Mouse (Mus musculus) hindbrain, embryonic 11.5 days (tissue): Measurements from ENCODE around the gene Actr5. TPM values are rescaled to one million over a fixed set of nuclear protein-coding genes. Genes with fewer than 3 reads are reported as not detected.
A peak's percentile ranks its signal among the peaks of the same experiment; 100 is the strongest.

ENCODE experiments used
- ATAC-seq: fragments of 200-750 bp; cut with Nextera tagmentation; 2 replicates; pipeline ENCODE4 v1.8.0; 2017; ENCODE audit warnings: mild to moderate bottlenecking, moderate TSS enrichment, moderate library complexity; ENCODE audit not compliant: low FRiP score
- DNase-seq: peaks from one replicate; pipeline ENCODE4 v3.0.0-alpha.2; 2015; ENCODE audit warnings: low spot score
- H3K27ac ChIP-seq: fragments of 300-500 bp; sonication (generic); 2 replicates; pipeline ENCODE4 v1.5.1; 2014; ENCODE audit warnings: mild to moderate bottlenecking, low read depth, low read length
- H3K27me3 ChIP-seq: fragments of 300-500 bp; sonication (generic); 2 replicates; pipeline ENCODE4 v1.6.1; 2014; ENCODE audit warnings: mild to moderate bottlenecking, low read length, moderate library complexity, mixed read lengths; ENCODE audit not compliant: control insufficient read depth, insufficient read depth
- H3K36me3 ChIP-seq: fragments of 300-500 bp; sonication (generic); 2 replicates; pipeline ENCODE4 v1.6.1; 2014; ENCODE audit warnings: mild to moderate bottlenecking, low read length, moderate library complexity, mixed read lengths; ENCODE audit not compliant: control insufficient read depth, insufficient read depth
- H3K4me1 ChIP-seq: fragments of 300-500 bp; sonication (generic); replicated peaks from 2 replicates; pipeline ENCODE4 v1.6.1; 2014; ENCODE audit warnings: low read length, mixed read lengths; ENCODE audit not compliant: control insufficient read depth, insufficient read depth
- H3K4me2 ChIP-seq: fragments of 300-500 bp; sonication (generic); replicated peaks from 2 replicates; pipeline ENCODE4 v1.6.1; 2014; ENCODE audit warnings: mild to moderate bottlenecking, low read depth, low read length
- H3K4me3 ChIP-seq: fragments of 300-500 bp; sonication (generic); 2 replicates; pipeline ENCODE4 v1.5.1; 2014; ENCODE audit warnings: low read depth, low read length
- H3K9ac ChIP-seq: fragments of 300-500 bp; sonication (generic); 2 replicates; pipeline ENCODE4 v1.6.1; 2014; ENCODE audit warnings: low read depth, low read length
- H3K9me3 ChIP-seq: fragments of 300-500 bp; sonication (generic); 2 replicates; pipeline ENCODE4 v1.6.1; 2016; ENCODE audit warnings: low read length; ENCODE audit not compliant: control insufficient read depth
- WGBS: fragments of 180-500 bp; shearing (Covaris S2); extraction: QIAGEN DNeasy Blood & Tissue Kit; methylation state at CpG from one replicate; pipeline ENCODE4 v1.1.7; 2014; 5-methylcytosine and 5-hydroxymethylcytosine counted together
- polyA plus RNA-seq: library from polyadenylated mRNA; unstranded; fragments of >200 nt; fragmentation: Nextera tagmentation; extraction: Ambion mirVana; gene quantifications from 2 replicates; pipeline ENCODE4 v1.2.1, GENCODE M21; 2014

Gene Actr5
- polyA plus RNA-seq, 1 experiment from 2014 or later: 13.7 TPM

- DNase-seq (peak; percentile 30), ATAC-seq (peak; percentile 5; the same call in 1 of the 2 replicates)
- no peak overlapping the region for H3K4me3 ChIP-seq
- H3K36me3 ChIP-seq: no peaks in the 10 kb centered on the region
- peaks cover 12% of the 10 kb centered on the region for H3K27me3 ChIP-seq
- 33% methylated on average over 13 of the region's 13 CpGs for WGBS
- H3K9me3 ChIP-seq: no peaks in the 10 kb centered on the region
- H3K4me2 ChIP-seq: no peak overlapping the region
- no peak overlapping the region for H3K27ac ChIP-seq
- H3K9ac ChIP-seq: no peak overlapping the region
- H3K4me1 ChIP-seq: peaks cover 8% of the 10 kb centered on the region
Observed at GRCm38 (mm10) chr2:158666071-158666800, 41.5 kb downstream of the Actr5 start.

- H3K27me3 ChIP-seq: peaks cover 12% of the 10 kb centered on the region
- DNase-seq (peak; percentile 75), ATAC-seq (peak; percentile 88)
- H3K9me3 ChIP-seq: no peaks in the 10 kb centered on the region
- H3K4me3 ChIP-seq: peak overlapping the region; percentile 43
- no peak overlapping the region for H3K27ac ChIP-seq
- H3K9ac ChIP-seq: peak overlapping the region; percentile 52
- H3K4me1 ChIP-seq: peaks cover 8% of the 10 kb centered on the region
- no peaks in the 10 kb centered on the region for H3K36me3 ChIP-seq
- WGBS: under 1% methylated on average over 46 of the region's 47 CpGs
- H3K4me2 ChIP-seq: peak overlapping the region; percentile 99
Observed at GRCm38 (mm10) chr2:158667022-158667670, 42.5 kb downstream of the Actr5 start.

DNA sequence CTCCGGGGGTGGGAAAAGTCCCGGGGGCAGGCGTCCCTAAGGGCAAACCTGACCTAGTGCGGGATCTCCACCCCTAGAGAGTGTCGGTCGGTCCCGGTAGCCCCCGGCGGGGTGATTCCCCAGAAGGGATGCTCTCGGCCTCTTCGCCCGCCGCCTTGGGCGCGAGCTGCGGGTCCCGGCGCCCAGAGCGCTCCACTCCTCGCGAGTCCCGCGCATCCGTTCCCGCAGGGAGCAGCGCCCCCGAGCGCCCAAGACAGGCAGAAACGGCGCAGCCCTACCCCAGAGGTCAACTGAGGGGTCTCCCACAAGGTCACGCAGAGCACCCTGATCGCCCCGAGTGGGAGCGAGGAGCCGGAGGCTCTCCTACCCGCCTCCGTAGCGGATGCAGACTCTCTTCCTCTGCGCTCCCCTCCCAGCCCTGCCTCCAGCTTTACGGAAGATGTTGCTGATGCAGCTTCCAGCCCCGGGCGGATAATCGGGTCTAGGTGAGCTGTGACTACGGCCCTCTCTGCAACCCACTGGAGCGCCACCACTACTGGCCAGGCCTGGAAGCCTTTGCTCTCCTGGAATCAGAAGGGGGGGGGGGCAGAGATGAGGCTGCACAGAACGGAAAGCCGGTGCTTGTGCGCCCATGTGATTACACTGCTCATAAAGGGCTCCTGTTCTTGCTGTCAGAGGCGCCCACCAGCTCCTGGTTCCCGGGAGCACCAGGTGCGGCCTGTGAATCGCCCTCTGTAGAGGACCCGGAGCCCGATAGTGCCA is 43.2 kb downstream of the Actr5 start:
- DNase-seq (peak; percentile 71), ATAC-seq (peak; percentile 50)
- H3K4me3 ChIP-seq: peak overlapping the region; percentile 43
- peak overlapping the region; percentile 14; the same call in 1 of the 2 replicates for H3K27ac ChIP-seq
- no peaks in the 10 kb centered on the region for H3K9me3 ChIP-seq
- no peaks in the 10 kb centered on the region for H3K36me3 ChIP-seq
- WGBS: under 1% methylated on average over 53 of the region's 54 CpGs
- peak overlapping the region; percentile 99 for H3K4me2 ChIP-seq
- peak overlapping the region; percentile 52 for H3K9ac ChIP-seq
- H3K4me1 ChIP-seq: peaks cover 8% of the 10 kb centered on the region
- peaks cover 12% of the 10 kb centered on the region for H3K27me3 ChIP-seq

DNA sequence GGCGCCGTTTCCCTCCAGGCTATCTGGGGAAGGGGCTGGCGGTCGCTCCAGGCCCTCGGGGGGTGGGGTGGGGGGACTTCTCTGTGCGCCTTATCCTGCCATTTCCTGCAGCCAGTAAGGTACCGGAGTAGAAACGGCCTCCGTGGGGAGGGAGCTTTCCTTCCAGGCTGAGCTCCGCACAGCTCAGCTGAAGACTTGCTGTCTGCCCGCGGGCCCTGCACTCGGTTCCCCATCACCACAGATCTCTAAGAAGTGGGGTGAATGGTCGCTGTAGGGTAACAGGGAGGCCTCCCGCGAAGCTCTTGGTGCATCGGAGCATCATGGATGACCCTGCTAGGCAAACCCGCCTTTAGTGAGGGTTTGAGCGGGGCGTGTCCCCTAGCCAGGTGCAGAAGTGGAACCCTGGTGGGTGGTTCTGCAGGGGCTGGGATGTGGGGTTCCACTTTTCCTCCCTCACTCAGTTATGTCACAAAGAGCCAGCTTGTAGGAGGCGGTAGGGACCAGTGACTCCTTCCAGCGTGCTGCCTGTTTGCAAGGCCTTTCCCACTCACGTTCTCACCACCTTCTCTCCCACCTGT is 43.8 kb downstream of the Actr5 start:
- WGBS: 7% methylated on average over 23 of the region's 23 CpGs
- DNase-seq: no peak
- 0 out of 2 replicates have a peak, but pooled peaks have one; percentile 3 for ATAC-seq
- peak overlapping the region; percentile 43 for H3K4me3 ChIP-seq
- H3K27me3 ChIP-seq: peaks cover 12% of the 10 kb centered on the region
- no peaks in the 10 kb centered on the region for H3K9me3 ChIP-seq
- peak overlapping the region; percentile 99 for H3K4me2 ChIP-seq
- H3K36me3 ChIP-seq: no peaks in the 10 kb centered on the region
- H3K27ac ChIP-seq: no peak overlapping the region
- H3K4me1 ChIP-seq: peaks cover 8% of the 10 kb centered on the region
- peak overlapping the region; percentile 52 for H3K9ac ChIP-seq

DNA sequence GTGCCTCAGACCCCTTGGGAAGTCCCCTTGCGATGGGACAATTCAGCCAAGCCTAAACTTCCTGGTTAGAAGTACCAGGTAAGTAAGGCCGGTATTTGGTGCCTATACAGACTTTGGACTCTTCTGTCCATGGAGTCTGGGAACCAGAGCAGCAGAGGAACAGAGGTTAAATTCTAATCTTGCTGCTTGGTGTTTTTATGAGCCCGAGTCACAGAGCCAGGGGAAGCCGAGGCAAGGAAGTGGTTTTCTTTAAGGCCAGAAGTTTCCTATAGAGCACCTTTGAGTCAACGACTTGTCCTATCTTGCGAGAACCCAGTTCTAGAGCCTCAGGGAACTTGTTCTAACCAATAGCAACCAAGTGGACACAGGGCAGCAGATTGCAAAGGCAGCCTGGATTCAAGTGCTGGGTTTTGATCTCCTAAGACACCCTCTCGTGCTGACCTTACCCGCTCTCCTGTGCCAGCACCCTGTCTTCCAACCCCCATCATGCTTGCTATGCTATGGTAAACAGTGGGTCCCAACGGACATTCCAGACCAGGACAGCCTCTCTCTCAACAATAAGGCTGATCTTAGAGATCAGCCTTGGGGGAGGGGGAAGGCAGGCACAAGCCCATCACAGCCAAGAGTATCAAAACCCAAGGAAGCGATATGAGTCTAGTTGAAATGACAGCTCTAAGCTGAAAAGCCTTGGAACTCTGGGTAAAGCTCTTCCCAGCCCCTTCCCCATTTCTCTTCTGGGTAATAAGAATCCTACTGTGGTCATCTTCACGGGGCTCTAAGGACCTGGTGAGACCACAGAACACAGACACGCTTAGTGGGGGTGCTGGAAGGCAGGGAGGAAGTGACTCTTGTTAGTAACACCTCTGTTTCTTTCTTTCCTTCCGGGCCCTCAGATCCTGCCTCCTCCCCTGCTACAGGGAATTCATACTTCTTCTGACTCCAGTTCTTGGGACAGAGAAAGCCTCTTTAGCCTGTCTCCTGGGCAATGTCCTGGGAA is 44.8 kb downstream of the Actr5 start:
- no peak for ATAC-seq
- 55% methylated on average over 13 of the region's 13 CpGs for WGBS
- no peak overlapping the region for H3K27ac ChIP-seq
- DNase-seq: no peak
- peaks cover 12% of the 10 kb centered on the region for H3K27me3 ChIP-seq
- no peak overlapping the region for H3K9ac ChIP-seq
- H3K4me1 ChIP-seq: peaks cover 8% of the 10 kb centered on the region
- no peaks in the 10 kb centered on the region for H3K9me3 ChIP-seq
- no peak overlapping the region for H3K4me3 ChIP-seq
- H3K4me2 ChIP-seq: no peak overlapping the region
- H3K36me3 ChIP-seq: no peaks in the 10 kb centered on the region

DNA sequence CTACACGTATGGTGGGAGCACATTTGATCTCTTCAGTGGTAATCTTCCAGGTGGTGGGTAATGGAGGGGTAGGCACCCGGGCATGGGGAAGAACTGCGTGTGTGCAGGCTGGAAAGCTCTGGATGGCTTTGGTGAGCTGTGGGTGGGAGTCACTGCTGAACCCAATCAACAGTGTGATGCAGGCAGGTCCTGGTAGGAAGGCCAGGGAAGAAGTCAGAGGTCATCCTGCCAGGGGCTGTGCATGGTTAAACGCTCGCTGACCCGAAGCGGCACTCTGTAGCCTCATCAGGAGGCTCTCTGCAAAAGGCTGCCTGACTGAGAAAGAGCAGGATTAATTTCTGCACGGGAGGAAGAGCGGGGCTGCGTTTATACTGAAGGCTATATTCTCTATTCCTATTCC is 45.9 kb downstream of the Actr5 start:
- Histone ChIP-seq H3K4me3 (no peak overlapping the region), H3K9ac (no peak overlapping the region), H3K36me3 (no peaks in the 10 kb centered on the region), H3K27me3 (peaks cover 12% of the 10 kb centered on the region), H3K4me1 (peaks cover 8% of the 10 kb centered on the region), H3K4me2 (no peak overlapping the region), H3K9me3 (no peaks in the 10 kb centered on the region), H3K27ac (no peak overlapping the region)
- ATAC-seq: no peak
- DNase-seq: no peak
- 14% methylated on average over 10 of the region's 10 CpGs for WGBS

DNA sequence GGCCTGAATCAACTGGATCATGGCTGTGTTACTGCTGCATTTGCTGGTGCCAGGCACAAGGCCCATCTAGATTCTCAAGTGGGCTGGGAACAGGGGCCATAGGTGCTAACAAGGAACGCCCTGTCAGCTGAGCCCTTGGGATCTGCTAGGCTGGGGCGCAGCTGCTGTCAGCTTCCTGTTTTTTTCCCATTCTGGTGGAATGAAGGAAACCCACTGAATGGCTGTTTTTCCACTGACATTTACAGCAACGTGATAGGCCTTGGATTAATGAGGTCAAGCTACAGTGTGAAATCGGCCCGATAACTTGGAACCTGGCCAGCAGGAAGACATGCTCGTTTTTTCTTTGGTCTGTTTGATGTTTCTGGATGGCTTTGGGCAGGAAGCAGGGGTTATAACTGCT is 48.1 kb downstream of the Actr5 start:
- Histone ChIP-seq H3K27ac (no peak overlapping the region; the same call in 1 of the 2 replicates), H3K4me1 (peaks cover 8% of the 10 kb centered on the region; the same call in 1 of the 2 replicates), H3K9me3 (no peaks in the 10 kb centered on the region), H3K27me3 (peaks cover 9% of the 10 kb centered on the region), H3K4me2 (no peak overlapping the region), H3K9ac (no peak overlapping the region), H3K36me3 (no peaks in the 10 kb centered on the region), H3K4me3 (no peak overlapping the region)
- WGBS: 34% methylated on average over 6 of the region's 6 CpGs
- ATAC-seq (no peak), DNase-seq (peak; percentile 30)
